Comparison of ENCODE assay signal across 12 mouse cellular contexts in genomic region chr10:119204334-119204946, GRCm38 (mm10). TPM values are rescaled to one million over a fixed set of nuclear protein-coding genes. Genes with fewer than 3 reads are reported as not detected.
DNase-seq lines count a peak whose midpoint lies in the region; ATAC-seq and TF ChIP-seq lines count a peak whose summit lies in the region.
"Had no signal": no experiment of that assay in that cellular context is flagged by ENCODE, and none has a peak within 500 bp of the region (broad histone marks: within the 10 kb centered on the region; RNA-seq: fewer than 3 reads in every experiment).

No protein-coding gene starts in this region.

- peak; percentile 29 for DNase-seq in kidney, adult 11 months
- peak; percentile 39 for DNase-seq in NIH3T3 (ENCODE audit: low read depth)
- peak; percentile 47 for DNase-seq in kidney, adult 9 months
- peak; percentile 54 for DNase-seq in stomach, postnatal 0 days (ENCODE audit: low spot score)
- no peak for DNase-seq in Muller cell, postnatal 12 days (ENCODE audit: inconsistent ontology term)
- no peak for DNase-seq in embryonic facial prominence, embryonic 10.5 days (ENCODE audit: low spot score)
- DNase-seq: cerebellum, adult 2 months; gastrocnemius, postnatal 10 days; lung, postnatal 36 days; right cerebral cortex, postnatal 25 days had no signal

- H3K36me3 ChIP-seq in kidney, embryonic 15.5 days = peaks cover 93% of the 10 kb centered on the region
- peaks cover 25% of the 10 kb centered on the region for H3K36me3 ChIP-seq in stomach, postnatal 0 days (ENCODE audit: control insufficient read depth, insufficient read depth, low read length)
- peaks cover 99% of the 10 kb centered on the region for H3K36me3 ChIP-seq in embryonic facial prominence, embryonic 10.5 days (replicated peaks)

- H3K4me2 ChIP-seq in kidney, embryonic 15.5 days = no peak overlapping the region
- no peak overlapping the region for H3K4me2 ChIP-seq in stomach, postnatal 0 days (replicated peaks; ENCODE audit: low read depth)

- peak; percentile 8; the same call in 1 of the 2 replicates for TF ChIP-seq CTCF in stomach, postnatal 0 days (IDR thresholded peaks at IDR 0.05; ENCODE audit: low read depth)

- H3K9me3 ChIP-seq in kidney, embryonic 15.5 days (replicated peaks) = no peaks in the 10 kb centered on the region
- no peaks in the 10 kb centered on the region for H3K9me3 ChIP-seq in stomach, postnatal 0 days (ENCODE audit: control insufficient read depth, low read length)
- H3K9me3 ChIP-seq in embryonic facial prominence, embryonic 10.5 days = no peaks in the 10 kb centered on the region

- ATAC-seq in kidney, embryonic 15.5 days (replicated peaks; ENCODE audit: low FRiP score) = no peak
- ATAC-seq in stomach, postnatal 0 days (ENCODE audit: low FRiP score, low TSS enrichment) = peak; percentile 82; the same call in 1 of the 2 replicates
- ATAC-seq: hindbrain, embryonic 16.5 days had no signal

- H3K9ac ChIP-seq in kidney, embryonic 15.5 days = no peak overlapping the region
- no peak overlapping the region for H3K9ac ChIP-seq in stomach, postnatal 0 days (ENCODE audit: low read length)

- no peaks in the 10 kb centered on the region for H3K4me1 ChIP-seq in kidney, embryonic 15.5 days
- no peaks in the 10 kb centered on the region for H3K4me1 ChIP-seq in stomach, postnatal 0 days (replicated peaks; ENCODE audit: control insufficient read depth, insufficient read depth)
- no peaks in the 10 kb centered on the region for H3K4me1 ChIP-seq in embryonic facial prominence, embryonic 10.5 days

- WGBS in kidney, embryonic 15.5 days = 77% methylated on average over 12 of the region's 12 CpGs
- 58% methylated on average over 12 of the region's 12 CpGs for WGBS in stomach, postnatal 0 days
- WGBS in embryonic facial prominence, embryonic 10.5 days = 79% methylated on average over 12 of the region's 12 CpGs

- H3K4me3 ChIP-seq in kidney, embryonic 15.5 days (replicated peaks) = no peak overlapping the region
- H3K4me3 ChIP-seq in stomach, postnatal 0 days (ENCODE audit: low read depth, low read length) = no peak overlapping the region
- H3K4me3 ChIP-seq in embryonic facial prominence, embryonic 10.5 days = no peak overlapping the region

- no peak overlapping the region for H3K27ac ChIP-seq in kidney, embryonic 15.5 days
- H3K27ac ChIP-seq in stomach, postnatal 0 days (replicated peaks) = peak overlapping the region; percentile 65
- H3K27ac ChIP-seq in embryonic facial prominence, embryonic 10.5 days (replicated peaks) = no peak overlapping the region

- H3K27me3 ChIP-seq in kidney, embryonic 15.5 days = no peaks in the 10 kb centered on the region
- no peaks in the 10 kb centered on the region for H3K27me3 ChIP-seq in stomach, postnatal 0 days (ENCODE audit: control insufficient read depth, insufficient read depth, low read length)
- no peaks in the 10 kb centered on the region for H3K27me3 ChIP-seq in embryonic facial prominence, embryonic 10.5 days (replicated peaks; ENCODE audit: low read depth, poor library complexity, severe bottlenecking)

- TF ChIP-seq EP300 in stomach, postnatal 0 days (optimal IDR thresholded peaks at IDR 0.05) = no peak

RNA-seq across cellular contexts. Expression of gene Cand1, which starts 35.4 kb away (rescaled TPM):
- polyA plus RNA-seq in kidney, embryonic 15.5 days (2015; fragmentation: Nextera tagmentation; extraction: Ambion mirVana) = 64.8 and 67.9 TPM in 2 replicates
- polyA plus RNA-seq in stomach, postnatal 0 days (2015; fragmentation: Nextera tagmentation; extraction: Ambion mirVana) = 15.0 and 16.5 TPM in 2 replicates
- polyA plus RNA-seq in embryonic facial prominence, embryonic 10.5 days (2016; fragmentation: Nextera tagmentation; extraction: Ambion mirVana) = 98.7 TPM in 2 replicates

Comparison
In these comparisons a context has a peak if more than half of its experiments do, and no peak if none do; other contexts are left out.
1. DNase-seq: peak in kidney, adult 11 months (single experiment), NIH3T3 (single experiment), kidney, adult 9 months (single experiment) and stomach, postnatal 0 days (single experiment); none in Muller cell, postnatal 12 days (single experiment) and embryonic facial prominence, embryonic 10.5 days (single experiment).